Mouse (Mus musculus) activated CD4-positive, CD25-positive, alpha-beta regulatory T cell, adult 4 months (primary cell): ENCODE results near the gene Thra. TPM values are rescaled to one million over a fixed set of nuclear protein-coding genes. Genes with fewer than 3 reads are reported as not detected.

ENCODE experiments used
- ATAC-seq: one replicate; pipeline ENCODE4 v1.8.0; 2017
- polyA plus RNA-seq, 2 experiments: library from polyadenylated mRNA; unstranded; fragments of 100-300 nt; shearing (Covaris generic); gene quantifications; one replicate each; pipeline ENCODE4 v1.2.1; 2017

Gene Thra
- polyA plus RNA-seq, 2 experiments from 2014 or later, result 1.4 to 3.5 TPM

DNA sequence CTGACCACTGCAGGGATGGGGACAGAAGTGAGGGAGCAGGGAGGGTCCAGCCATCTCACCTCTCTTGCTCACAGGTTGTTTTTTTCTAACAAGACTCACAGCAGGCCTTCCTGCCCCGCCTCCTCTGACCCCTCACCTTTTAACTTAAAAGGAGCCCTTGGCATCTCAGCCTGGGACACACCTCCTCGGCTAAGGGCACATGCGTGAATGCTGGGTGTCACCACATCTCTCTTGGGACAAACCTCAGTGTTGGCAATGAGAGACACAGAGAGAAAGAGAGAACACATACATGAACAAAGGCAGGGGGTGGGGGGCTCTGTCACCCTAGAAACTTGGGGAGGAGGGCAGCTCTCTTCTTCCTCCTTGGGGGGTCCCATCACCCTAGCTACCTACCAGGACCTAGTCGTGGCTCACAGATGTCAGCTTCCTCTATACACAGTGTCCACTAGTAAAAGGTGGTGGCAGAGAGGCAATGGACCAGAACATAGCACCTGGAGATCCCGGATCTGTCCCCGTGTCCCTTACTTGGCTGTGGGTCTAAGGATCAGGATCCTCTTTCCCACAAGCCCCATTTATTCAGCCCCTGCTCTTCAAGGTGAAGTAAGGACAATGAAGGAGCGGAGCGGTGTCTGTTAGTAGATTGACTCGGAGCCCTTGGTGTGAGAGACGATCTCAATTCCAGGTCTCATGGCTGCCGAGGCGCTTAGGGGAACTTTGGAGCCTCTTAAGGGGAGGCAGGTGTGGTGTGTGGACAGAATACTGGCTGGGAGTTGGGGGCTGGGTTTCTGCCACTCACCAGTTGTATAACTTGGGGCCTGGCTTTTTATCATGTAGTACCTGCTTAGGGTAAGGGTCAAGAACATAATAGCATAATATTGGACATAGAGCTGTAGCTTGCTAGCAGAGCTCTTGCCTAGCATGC lies 5.8 kb downstream of the Thra start:
- ATAC-seq, result no peak

DNA sequence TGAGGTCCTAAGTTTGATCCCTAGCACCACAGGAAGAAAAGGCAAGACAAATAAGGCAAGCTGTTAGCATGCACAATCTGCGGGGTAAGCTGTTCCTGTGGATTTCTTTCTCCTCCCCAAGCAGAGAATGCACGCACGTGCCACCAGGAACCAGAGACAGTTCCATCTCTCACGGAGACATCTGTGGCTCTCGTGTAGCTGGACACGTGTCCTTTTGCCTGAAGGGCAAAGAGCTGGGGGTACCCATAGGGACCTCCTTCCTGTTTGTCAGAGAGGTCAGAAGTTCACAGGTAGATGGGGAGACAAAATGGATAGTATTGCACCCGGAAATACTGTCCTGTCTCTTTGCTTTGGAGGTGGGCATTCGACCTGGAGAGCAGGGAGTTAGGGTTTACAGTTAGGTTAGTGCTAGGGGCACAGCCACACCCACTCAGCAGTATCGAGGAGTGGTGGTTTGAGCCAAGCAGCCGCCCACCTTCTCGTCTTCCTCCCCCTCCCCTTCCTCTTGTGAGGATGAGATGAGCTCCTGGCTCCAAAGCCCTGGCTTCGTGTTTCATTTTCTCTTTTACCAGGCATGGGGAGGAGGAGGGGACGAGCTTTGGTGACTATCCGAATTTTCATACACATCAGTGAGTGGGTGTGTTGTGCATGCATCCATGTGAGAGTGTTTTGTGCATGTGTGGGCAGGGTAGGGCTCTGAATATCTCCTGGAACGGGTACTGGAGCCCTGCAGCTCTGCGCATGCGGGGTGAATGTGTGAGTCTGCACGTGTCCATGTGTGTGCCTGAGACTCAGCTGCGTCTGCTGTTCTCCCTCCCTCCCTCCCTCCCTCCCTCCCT lies 6.6 kb downstream of the Thra start:
- peak; percentile 62 for ATAC-seq

DNA sequence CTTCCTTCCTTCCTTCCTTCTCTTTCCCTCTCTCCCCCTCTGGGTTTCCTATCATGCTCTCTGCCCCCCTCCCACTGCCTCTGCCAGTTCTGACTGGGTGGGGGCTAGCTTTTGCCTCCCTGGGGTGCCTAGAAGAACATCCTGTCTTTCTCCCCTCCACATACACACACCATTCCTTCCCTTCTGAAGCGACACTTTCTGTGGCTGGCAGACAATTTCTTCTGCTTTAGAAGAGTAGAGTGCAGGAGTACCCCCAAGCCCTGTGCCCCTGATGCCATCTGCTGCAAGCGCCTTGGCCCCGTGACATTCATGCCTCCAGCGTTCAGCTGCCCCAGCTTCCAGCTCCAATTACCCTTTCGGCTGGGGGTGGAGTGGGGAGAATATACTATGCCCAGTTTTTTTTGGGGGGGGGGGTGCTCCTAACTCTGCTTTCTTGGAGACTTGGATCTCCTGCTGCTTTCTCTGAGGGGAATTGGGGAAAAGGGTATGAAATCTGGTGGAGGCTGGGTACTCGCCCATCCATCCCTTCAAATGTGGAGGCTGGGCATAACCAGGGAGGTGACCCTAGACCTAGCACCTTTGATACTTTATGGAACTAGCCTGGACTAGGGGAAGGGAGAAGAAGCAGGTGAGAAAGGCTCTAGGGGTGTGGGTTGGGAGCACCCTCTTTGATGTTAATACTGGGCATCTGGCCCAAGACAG lies 7.5 kb downstream of the Thra start:
- peak; percentile 29 for ATAC-seq

DNA sequence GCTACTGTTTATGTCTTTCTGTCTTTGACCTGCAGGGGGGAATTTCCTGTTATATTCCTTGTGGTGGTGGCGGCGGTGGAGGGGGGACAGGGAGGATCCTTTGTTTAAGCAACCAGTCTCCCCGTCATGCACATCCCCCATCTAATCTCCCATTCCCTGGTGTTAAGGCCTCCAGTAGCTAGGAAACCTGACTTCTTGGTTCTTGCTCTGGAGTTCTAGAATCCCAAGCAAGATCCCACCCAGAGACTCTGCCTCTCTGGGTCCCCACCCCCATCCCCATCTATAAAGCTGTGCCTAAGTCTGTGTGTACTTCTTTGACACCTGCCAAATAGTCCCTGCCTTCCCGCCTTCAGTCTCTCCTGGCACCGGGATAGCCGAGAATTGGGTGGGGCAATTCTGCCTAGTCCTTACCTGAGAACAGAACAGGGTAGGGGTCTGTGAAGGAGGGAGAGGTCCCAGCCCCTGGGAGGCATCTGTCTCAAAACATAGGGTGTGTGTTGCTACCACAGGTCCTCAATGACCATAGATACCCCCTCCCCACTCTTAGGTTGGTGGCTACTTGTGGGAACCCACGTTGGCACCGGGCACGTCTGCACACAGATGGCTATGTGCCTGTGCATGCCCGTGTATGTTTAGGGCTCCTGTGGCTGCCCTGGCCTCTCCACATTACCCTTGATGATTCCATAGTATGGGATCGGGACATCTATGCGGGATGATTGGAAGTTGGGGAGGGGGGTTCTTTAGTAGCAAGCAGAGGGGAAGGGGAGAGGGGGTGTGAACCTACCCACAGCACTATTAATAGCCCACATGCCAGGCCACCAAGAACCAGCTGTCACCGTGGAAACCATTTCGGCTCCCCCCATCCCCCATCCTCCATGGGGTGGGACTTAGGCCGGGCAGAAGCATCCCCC lies 8.3 kb downstream of the Thra start:
- ATAC-seq, result no peak

DNA sequence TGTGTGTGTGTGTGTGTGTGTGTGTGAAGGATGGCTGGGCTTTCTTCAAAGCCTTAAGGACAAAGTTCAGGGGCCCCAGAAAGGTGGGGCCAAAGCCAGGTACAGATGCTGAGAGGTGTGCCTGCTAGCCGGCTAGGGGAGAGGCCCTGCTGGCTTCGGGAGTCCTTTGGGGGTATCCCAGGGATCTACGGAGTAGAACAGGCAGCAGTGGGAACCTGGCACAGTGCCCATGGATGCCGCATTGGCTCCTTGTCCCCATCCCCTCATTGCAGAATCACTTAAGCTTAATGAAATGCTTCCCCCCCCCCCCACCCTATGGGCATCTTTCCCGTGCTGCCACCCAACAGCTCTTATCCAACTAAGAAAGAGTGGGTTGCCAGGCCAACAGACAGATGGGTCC lies 9.3 kb downstream of the Thra start:
- no peak for ATAC-seq

DNA sequence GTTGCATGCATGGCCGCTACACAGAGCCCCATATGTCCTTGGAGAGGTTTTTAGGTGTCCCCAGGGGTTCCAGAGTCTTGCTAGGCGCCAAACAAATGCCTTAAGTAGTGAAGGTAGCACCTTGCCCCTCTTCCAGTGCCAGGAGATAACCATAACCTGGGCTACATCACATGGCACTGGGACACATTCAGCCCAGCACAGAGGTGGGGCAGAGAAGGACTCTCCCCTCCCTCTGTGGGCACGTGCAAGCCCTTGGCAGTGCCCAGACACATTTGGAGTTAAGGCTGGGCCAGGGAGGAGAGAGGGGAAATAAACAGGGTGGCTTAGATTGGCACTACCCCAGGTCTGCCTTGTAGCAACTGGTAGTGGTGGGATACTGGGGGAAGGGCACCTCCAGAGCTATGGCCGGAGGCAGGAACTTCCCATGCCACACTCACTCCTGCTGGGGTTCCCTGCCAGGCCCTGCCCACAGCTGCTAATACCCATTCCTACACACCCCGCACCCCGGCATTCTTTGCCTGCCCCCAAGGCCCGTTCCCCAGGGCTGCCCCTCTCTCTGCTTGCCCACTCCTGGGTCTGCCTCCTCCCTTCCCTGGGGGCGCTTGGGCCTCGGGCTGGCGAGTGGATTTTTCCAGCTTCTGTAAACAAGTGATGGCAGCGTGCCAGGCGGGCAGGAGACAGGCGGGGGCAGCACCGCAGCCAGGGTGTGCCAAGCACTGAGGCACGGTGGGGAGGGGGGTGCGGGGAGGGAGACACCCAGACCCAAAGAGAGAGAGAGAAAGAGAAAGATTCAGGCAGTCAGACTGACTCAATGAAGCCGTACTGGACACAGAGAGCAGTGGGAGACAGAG lies 10.1 kb downstream of the Thra start:
- ATAC-seq, result no peak

DNA sequence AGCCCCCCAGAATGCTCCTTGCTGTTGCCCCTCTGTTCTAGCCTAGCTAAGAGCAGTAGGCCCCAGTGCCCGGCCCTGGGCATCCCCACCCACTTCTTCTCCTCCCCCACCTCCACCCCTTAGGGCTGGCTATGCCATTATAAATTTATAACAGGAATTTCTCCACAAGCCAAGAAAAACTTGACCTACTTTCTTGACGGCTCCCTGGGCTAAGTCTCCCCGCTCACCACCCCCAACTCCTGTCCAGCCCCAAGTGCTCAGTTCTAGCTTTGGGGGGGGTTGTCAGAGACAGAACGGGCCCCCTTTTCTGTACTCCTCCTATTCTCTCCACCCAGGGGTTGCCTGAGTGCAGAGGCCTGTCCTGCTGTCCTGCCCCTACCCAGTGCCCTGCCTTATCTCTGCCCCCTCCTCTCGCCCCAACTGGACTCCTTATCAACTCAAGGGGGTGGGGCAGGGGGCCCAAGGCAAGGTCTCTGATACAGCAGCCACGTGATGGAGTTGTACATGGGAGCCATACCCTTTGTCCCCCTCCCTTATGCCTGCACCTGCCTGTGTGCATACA lies 10.9 kb downstream of the Thra start:
- no peak for ATAC-seq

DNA sequence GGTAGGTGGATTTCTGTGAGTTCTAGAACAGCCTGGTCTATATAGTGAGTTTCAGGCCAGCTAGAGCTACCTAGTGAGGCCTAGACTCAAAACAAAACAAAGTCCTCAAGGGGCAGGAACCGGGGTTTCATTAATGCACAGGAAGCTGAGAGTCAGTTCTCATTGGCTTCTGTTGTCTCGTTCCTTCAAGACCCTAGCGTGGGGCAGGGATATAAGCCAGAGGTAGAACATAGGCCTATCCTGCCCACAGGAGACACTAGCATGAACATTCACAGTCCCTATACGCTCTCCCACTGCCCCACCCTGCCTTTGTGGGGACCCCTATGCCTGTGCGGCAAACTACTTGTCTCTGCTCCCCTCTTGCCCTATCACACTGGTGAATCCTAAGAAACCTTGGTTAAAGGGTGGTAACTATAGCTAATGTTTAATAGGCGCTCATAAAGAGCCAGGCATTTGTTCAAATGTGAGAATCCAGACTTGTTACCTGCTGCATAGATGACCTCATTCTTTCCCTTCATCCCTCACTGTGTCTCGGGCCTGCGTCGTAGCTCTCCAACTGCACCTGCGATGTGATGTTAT lies 12.2 kb downstream of the Thra start:
- no peak for ATAC-seq

DNA sequence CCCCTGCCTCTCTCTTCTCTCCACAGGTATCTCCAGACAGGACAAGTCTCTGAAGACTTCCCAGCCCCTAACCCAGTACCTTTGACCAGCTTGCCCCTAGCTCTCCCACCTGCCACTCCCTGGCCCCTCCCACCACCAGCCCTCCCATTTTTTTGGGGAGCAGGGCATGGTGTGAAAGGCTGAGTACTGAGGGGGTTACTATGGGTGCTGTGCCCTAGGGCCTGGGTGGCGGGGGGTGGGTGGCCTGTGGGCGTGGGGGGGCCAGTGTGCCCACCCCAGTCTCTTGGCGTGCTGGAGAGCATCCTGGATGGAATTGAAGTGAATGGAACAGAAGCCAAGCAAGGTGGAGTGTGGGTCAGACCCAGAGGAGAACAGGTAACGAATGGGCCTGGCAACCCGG lies 12.8 kb downstream of the Thra start:
- ATAC-seq, result no peak

DNA sequence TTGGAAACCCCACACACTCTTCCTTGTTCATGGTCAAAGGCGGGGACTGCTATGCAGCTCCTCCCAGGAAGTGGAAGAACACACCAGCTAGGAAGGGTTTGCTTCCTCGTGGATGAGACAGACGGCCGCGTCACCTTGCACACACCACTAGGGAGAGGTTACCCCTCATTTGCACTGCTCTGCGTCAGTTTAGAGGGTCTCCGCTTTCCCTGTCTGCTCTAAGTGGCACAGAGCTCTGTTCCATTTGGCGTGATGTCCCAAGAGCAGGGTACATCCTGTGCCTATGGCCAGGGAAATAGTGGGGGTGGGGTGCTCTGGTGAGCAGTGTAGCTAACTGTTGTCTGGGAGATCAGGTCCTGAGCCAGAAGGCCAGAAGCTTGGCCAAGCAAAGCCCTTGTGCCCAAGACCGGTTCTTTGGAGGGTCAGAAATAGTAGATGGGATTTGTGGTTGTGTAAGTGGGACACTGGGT lies 13.7 kb downstream of the Thra start:
- ATAC-seq, result no peak

DNA sequence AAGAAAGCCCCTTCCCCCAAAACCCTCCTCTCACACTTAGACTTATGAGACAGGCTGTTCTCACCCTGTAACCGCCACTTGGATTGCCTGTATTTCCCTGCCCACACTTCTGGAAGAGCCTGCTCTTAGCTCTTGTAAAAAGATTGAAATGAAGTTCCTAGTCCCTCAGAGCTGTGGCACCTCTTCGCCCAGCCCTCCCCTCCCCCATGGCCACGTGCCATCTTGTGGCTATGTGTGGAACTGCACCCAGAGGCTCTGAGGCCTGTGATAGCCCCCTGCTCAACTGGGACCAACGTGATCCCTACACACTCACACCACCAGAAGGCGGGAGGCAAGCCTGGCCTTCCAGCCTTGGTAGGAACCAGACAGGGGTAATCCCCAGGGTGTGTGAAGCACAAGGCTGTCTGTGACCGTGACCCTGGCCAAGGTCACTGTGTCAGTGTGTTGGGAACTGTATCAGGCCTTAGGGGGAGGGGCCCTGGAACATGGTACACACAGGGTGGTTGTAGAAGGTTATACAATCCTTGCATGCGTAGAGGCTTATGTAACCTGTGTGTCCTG lies 14.3 kb downstream of the Thra start:
- peak; percentile 40 for ATAC-seq

DNA sequence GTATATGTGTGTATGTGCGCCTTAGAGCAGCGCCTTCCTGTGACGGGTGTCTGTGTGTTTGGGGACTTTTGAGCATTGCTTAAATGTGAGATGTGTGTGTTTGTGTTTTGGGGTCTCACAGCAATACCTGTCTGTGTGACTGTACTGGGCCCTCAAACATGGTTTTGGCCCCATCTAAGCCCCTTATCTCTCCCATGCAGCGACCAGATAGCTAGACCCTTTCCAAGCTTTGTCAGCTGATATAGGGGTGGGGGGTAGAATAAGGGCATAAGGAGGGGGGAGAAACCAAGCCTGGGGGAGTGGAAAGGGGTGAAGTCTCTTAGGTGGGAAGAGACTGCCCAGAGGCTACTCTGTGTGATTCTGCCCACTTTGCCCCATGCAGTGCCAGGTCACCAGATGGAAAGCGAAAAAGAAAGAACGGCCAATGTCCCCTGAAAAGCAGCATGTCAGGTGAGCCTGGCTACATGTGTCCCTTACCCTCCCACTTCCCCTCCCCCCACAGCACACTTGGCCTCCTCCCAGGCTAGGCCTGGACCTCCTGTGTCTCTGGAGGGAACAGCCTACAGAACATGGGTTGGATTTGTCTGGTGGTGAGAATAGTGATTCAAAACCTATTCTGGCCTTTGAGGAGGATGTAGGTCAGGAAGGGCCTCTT lies 15.4 kb downstream of the Thra start:
- ATAC-seq, result no peak

DNA sequence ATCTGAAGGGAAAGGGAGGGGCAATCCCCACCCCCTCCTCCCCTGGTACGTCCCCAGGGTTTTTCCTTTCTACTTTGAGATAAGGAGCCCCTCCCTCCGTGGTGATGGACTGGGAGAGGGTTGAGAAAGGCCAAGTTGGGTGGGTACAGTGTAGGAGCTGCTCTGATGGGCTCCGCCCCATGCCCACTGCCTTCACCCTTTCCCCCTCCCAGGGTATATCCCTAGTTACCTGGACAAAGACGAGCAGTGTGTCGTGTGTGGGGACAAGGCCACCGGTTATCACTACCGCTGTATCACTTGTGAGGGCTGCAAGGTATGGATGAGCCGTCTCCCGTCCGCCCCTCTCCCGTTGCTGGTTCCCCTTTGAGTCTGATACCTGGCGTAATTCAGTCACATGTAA lies 16.3 kb downstream of the Thra start:
- ATAC-seq, result no peak

DNA sequence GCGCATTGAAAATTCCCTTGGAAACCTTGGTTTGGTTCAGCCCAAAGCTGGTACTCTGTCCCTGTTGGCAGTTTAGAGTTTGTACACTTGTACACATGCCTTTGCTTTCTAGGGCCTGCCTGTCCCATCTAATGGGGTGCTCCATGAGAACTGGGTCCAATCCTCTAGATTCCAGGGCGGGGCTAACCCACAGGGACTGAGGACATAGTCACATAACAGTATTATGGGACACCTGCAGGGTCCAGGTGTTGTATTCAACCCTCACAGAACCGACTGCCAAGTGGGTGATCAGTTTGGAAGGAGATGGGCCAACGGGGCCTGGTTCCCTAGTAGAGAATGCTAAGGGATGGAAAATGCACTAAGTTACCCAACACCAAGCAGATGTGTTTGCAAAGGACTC lies 21.5 kb downstream of the Thra start:
- ATAC-seq, result no peak

DNA sequence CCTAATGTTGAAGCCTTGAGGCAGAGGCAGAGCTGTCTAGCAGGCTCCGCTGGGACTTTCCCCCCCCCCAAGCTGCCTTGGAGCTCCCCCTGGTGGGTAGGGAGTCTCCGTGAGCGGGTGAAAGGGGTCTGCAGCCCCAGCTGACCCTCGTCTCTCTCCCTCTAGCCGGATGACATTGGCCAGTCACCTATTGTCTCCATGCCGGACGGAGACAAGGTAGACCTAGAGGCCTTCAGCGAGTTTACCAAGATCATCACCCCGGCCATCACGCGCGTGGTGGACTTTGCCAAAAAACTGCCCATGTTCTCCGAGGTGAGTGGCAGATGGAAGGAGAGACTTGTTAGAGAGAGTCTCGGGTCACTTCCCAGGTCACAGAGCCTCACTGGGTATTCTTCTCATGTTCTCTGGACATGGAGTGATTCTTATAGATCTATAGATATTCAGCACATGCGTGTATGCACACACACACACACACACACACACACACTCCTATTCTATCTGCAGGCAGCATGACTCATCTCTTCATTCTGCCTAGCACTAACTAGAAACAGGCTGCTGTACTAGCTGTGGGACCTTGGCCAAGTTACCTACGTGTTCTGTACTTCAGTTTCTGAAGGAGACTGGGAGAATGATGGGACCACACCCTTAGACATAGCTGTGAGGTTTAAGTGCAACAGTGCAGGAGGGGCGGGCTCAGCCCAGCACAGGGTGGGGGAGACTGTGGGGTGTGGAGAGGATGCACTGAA lies 22.5 kb downstream of the Thra start:
- ATAC-seq, result no peak

DNA sequence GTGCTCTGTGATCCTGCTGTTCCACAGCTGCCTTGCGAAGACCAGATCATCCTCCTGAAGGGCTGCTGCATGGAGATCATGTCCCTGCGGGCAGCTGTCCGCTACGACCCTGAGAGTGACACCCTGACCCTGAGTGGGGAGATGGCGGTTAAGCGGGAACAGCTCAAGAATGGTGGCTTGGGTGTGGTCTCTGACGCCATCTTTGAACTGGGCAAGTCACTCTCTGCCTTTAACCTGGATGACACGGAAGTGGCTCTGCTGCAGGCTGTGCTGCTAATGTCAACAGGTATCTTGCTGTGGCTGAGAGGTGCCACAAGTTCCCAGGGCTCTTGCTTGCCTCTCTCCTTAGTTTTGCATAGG lies 23.0 kb downstream of the Thra start:
- ATAC-seq, result no peak

DNA sequence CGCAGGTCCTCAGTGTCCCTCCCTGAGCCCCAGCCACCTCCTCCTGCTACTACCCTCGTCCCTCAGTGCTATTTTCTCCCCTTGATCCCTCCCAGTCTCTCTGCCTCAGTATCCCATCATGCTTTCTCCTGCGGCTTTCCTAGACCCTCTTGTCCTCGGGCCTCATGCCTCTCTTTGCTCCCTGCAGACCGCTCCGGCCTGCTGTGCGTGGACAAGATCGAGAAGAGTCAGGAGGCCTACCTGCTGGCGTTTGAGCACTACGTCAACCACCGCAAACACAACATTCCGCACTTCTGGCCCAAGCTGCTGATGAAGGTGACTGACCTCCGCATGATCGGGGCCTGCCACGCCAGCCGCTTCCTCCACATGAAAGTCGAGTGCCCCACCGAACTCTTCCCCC lies 23.7 kb downstream of the Thra start:
- no peak for ATAC-seq

DNA sequence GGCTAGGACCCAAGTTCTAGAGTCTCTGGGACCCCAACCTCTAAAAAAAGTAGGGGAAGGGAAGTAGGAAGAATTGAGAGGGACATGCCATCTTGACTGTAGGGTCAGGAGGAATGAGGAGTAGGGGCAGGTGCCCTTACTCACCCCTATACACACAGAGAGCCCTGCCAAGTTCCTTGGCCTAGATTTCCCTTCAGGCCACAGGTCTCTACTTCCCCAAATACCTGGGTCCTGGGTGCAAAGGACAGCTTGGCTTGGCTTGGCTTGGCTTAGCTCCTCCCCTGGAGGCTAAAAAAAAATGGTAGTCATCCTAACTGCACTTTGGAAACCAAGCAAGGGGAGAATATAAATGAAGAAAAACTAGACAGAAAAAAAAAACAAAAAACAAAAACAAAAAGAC lies 24.3 kb downstream of the Thra start:
- no peak for ATAC-seq
